Mouse (Mus musculus) brown adipose tissue, adult 24 weeks (tissue): Measurements from ENCODE around the gene Dpf3. TPM values are rescaled to one million over a fixed set of nuclear protein-coding genes. Genes with fewer than 3 reads are reported as not detected.

Source experiments
- H3K27ac ChIP-seq: fragments of 200-500 bp; replicated peaks from 2 replicates; pipeline ENCODE4 v1.5.1; 2012; ENCODE audit warnings: low read depth, mild to moderate bottlenecking, low read length
- H3K4me1 ChIP-seq: fragments of 200-500 bp; 2 replicates; pipeline ENCODE4 v1.6.1; 2012; ENCODE audit warnings: low read length, mixed read lengths; ENCODE audit not compliant: control insufficient read depth, insufficient read depth, insufficient read length
- H3K4me3 ChIP-seq: fragments of 200-500 bp; 2 replicates; pipeline ENCODE4 v1.5.1; 2012; ENCODE audit warnings: low read depth, mild to moderate bottlenecking, low read length, moderate library complexity; ENCODE audit not compliant: insufficient read depth
- polyA plus RNA-seq: library from polyadenylated mRNA; stranded (reverse); fragments of >200 nt; gene quantifications from 2 replicates; pipeline ENCODE4 v1.2.4, GENCODE M21; 2012; ENCODE audit not compliant: missing spikeins, insufficient read depth, insufficient read length

Dpf3 gene
- polyA plus RNA-seq, 1 experiment: 5.8 TPM

DNA sequence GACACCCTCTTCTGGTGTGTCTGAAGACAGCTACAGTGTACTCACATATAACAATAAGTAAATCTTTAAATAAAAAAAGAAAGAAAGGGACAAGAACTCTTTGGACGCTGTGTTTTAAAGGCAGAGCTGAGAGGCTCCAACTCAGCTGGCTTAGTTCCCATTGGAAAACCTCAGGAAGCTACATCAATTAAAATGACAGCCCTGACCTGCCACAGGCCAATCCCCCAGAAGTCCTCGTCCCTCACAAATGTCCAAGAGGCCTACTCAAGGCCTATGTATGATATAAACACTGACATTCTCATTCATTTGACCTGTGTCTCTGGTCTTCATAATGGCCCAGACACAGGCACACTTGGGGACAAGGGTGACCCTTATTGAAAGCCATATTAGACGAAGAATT is 107.5 kb downstream of the Dpf3 start:
- H3K4me3 ChIP-seq: no peak overlapping the region
- H3K27ac ChIP-seq: no peak overlapping the region
- H3K4me1 ChIP-seq: no peaks in the 10 kb centered on the region

- H3K4me1 ChIP-seq: no peaks in the 10 kb centered on the region; the same call in 1 of the 2 replicates
- no peak overlapping the region for H3K27ac ChIP-seq
- no peak overlapping the region for H3K4me3 ChIP-seq
These were observed 112.3 kb downstream of the Dpf3 start for GRCm38 (mm10) chr12:83375015-83375831.

- no peaks in the 10 kb centered on the region; the same call in 1 of the 2 replicates for H3K4me1 ChIP-seq
- no peak overlapping the region for H3K27ac ChIP-seq
- H3K4me3 ChIP-seq: no peak overlapping the region
These were observed 114.4 kb downstream of the Dpf3 start for GRCm38 (mm10) chr12:83373081-83373480.

DNA sequence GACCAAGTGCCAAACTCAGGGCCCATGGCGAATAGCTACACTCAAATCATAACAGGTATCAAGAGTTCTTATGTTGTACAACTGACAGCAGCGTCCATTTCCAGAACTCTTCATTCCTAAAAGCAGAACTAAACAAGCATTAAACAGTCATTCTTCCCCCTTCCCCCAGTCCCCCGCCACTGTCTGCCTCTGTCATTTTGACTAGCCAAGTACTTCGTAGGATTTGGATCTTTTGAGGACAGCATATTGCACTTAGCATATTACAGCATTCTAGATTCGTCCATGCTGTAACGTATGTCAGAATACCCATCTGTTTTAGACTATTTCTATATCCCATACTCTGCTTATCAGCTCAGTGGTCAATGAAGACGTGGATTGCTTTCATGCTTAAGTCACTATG is 115.2 kb downstream of the Dpf3 start:
- H3K4me1 ChIP-seq: no peaks in the 10 kb centered on the region; the same call in 1 of the 2 replicates
- H3K4me3 ChIP-seq: no peak overlapping the region
- H3K27ac ChIP-seq: no peak overlapping the region

DNA sequence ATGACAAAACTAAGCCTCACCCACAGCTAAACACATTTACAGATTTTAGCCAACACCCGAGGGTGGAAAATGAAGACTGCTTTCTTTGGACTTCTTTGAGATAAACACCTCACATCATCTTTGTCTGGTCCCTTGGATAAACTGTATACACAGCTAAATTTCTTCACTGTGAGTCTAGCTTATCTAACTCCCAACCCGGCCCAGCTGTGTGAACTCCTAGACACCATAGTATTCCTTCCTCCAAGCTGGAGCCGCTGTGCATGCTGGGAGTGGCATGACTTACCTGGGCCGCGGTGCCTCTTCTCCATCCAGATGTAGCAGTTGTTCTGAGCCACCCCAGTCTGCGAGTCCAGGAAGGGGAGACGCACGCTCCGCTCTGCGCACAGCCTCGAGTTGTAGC is 117.3 kb downstream of the Dpf3 start:
- no peaks in the 10 kb centered on the region; the same call in 1 of the 2 replicates for H3K4me1 ChIP-seq
- H3K27ac ChIP-seq: no peak overlapping the region
- H3K4me3 ChIP-seq: no peak overlapping the region

DNA sequence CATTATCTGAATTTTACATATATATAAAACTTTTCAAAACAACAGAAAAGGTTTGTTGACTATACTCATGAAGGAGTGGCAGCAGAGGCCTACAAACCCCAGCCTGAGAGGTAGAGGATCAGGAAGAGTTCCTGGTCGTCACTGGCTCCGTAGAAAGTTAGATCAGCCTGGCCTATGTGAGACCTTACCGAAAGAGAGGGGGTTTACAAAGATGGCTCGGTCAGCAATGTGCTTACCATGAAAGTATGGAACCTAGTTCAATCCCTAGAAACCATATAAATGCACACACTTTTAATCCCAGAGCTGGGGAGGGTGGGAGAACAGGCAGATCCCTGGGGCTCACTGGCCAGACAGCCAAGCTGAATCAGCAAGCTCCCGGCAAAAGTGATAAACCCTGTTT is 118.1 kb downstream of the Dpf3 start:
- Histone ChIP-seq H3K4me3 (no peak overlapping the region), H3K27ac (no peak overlapping the region), H3K4me1 (no peaks in the 10 kb centered on the region; the same call in 1 of the 2 replicates)

DNA sequence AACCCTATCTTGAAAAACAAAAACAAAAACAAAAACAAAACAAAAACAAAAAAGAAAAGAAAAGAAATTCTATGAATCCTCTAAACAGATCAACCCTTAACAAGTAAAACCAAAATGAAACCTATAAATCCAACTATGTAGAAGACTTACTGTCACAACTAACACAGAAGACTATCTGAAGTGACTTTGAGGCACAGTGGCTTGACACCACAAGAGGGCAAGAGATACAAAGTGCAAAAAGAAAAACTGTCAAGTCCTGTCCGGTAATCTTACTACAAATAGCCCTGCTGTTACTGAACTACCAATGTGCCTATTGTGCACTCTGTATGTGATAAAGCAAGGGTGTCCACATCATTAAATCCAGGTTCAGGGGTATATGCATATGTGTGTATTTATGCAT is 120.0 kb downstream of the Dpf3 start:
- H3K4me3 ChIP-seq: no peak overlapping the region
- no peak overlapping the region for H3K27ac ChIP-seq
- no peaks in the 10 kb centered on the region for H3K4me1 ChIP-seq

- no peak overlapping the region for H3K4me3 ChIP-seq
- no peak overlapping the region for H3K27ac ChIP-seq
- no peaks in the 10 kb centered on the region for H3K4me1 ChIP-seq
These were observed 122.7 kb downstream of the Dpf3 start for GRCm38 (mm10) chr12:83364771-83365170.

GRCm38 (mm10) chr12:83361801-83362200 is 125.7 kb downstream of the Dpf3 start:
- H3K4me3 ChIP-seq: no peak overlapping the region
- no peak overlapping the region for H3K27ac ChIP-seq
- H3K4me1 ChIP-seq: no peaks in the 10 kb centered on the region

- Histone ChIP-seq H3K4me3 (no peak overlapping the region), H3K4me1 (no peaks in the 10 kb centered on the region), H3K27ac (no peak overlapping the region)
These were observed 134.9 kb downstream of the Dpf3 start for GRCm38 (mm10) chr12:83352640-83353039.

GRCm38 (mm10) chr12:83349736-83350135 is 137.8 kb downstream of the Dpf3 start:
- no peak overlapping the region for H3K27ac ChIP-seq
- peaks cover 2% of the 10 kb centered on the region for H3K4me1 ChIP-seq
- no peak overlapping the region for H3K4me3 ChIP-seq

DNA sequence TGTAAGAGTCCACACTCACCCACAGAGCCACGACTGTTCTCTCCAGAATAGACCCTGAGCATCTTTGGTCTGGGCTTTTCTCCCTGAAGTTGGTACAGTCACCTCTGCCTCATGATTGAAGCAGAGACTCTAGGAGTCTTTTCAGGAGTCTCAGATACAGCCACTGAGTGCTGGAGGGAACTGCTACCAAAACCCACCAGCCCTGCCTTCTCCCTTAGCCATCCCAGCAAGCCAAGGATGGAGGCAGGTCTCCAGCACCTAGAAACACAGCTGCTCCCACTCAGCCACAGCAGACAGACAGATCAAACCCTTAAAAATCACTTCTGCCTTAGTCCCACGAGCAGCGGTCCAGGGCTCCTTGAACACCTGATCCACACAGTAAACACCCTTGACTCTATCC is 139.3 kb downstream of the Dpf3 start:
- Histone ChIP-seq H3K4me1 (peaks cover 7% of the 10 kb centered on the region), H3K27ac (no peak overlapping the region), H3K4me3 (no peak overlapping the region)

- Histone ChIP-seq H3K4me1 (peaks cover 18% of the 10 kb centered on the region), H3K27ac (no peak overlapping the region; the same call in 1 of the 2 replicates), H3K4me3 (no peak overlapping the region)
These were observed 144.7 kb downstream of the Dpf3 start for GRCm38 (mm10) chr12:83342875-83343185.

- Histone ChIP-seq H3K4me1 (peaks cover 18% of the 10 kb centered on the region), H3K27ac (no peak overlapping the region), H3K4me3 (no peak overlapping the region)
These were observed 145.3 kb downstream of the Dpf3 start for GRCm38 (mm10) chr12:83342035-83342874.

DNA sequence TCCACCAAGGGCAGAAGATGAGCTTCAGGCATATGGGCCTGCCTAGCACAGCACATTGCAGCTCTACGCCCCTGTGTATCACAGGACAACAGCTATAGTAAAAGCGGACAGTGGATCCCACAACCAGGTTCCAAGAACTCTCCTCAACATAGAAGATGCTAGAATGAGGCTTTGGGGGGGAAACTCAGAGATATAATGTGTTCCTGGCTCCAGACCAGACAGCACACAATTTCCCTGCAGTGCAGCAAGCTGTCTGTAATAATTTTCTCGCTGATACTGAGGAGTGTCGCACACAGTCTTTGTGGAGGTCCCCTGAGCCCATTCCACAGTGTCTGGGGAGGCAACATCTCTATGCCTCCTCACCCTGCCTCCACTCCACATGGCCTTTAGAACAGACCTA is 146.6 kb downstream of the Dpf3 start:
- no peak overlapping the region for H3K4me3 ChIP-seq
- no peak overlapping the region for H3K27ac ChIP-seq
- peaks cover 18% of the 10 kb centered on the region for H3K4me1 ChIP-seq

DNA sequence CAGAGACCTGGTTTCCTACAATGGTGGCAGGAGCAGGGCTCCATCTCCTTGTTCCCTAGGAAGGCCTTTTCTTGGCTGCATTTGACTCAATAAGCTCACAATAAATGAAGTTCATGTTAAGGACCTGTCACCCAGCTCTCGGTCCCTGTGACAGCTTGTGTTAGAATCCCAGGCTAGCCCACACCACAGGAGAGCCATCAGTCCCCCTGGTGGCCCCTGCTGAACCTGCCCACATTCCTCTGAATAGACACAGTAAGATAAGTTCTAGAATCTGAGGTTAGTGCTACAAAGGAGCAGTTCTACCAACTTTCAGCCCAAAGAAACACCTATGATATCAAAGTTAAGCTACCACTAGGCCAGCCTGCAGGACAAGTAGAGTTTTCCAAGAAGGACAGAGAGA is 149.2 kb downstream of the Dpf3 start:
- Histone ChIP-seq H3K27ac (no peak overlapping the region), H3K4me3 (no peak overlapping the region), H3K4me1 (peaks cover 11% of the 10 kb centered on the region)
